Mouse (Mus musculus) spleen, postnatal 10 days (tissue): ENCODE measurements around the gene Fkbp4.
A peak's percentile ranks its signal among the peaks of the same experiment; 100 is the strongest.

Experiments
- DNase-seq, 2 experiments: peaks; one replicate each; pipeline ENCODE4 v3.0.0; 2021 to 2022; ENCODE audit warnings: low spot score in 2 of 2

The Fkbp4 gene

DNA sequence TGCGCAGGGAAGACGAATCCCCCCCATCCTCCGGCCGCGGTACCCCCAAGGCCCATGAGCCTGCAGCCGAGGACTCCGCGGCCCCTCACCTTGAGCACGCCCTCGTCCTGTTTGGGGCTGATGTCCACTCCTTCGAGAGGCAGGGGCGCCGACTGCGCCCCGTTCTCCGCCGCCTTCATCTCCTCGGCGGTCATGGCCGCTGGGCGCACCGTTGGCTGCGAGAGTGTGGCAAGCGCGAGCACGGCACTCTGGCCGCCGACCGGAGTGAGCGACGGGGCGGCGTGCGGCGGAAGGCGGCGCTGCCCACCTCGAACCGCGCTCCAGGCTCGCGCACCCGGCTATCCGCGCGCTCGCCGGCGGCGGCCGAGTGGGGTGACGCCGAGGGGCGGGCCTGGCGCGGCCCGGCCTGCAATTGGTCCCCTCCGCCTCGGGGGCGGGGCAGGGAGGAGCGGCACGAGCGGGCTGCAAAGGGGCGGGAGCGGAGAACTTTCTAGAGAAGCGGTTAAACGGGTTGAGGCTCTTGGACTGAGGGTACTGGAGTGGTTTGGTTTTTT, at the start of gene Fkbp4:
Gene Fkbp4 (minus strand): TSS at position 361 of the 554 bp plus-strand sequence.
- peak; percentile 88 to 95 for DNase-seq

DNA sequence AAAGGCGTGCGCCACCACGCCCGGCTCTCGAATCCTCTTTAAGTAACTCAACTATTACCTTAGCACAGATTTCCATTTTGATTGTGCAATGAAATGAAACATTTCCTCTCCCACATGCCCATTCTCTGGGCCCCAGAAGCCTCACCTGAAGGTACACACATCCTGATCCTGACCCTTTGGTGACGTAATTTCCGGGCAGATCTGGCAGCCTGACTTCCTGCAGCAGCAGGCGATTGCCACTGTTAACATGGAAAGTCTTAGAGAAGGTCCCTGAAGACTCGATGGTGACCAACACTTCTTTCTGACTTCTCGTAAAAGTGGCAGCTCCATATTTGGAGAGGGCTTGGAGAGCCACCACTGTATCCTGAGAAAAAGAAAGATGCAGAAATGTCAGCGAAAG, 49.3 kb upstream of the Fkbp4 start:
- no peak for DNase-seq

DNA sequence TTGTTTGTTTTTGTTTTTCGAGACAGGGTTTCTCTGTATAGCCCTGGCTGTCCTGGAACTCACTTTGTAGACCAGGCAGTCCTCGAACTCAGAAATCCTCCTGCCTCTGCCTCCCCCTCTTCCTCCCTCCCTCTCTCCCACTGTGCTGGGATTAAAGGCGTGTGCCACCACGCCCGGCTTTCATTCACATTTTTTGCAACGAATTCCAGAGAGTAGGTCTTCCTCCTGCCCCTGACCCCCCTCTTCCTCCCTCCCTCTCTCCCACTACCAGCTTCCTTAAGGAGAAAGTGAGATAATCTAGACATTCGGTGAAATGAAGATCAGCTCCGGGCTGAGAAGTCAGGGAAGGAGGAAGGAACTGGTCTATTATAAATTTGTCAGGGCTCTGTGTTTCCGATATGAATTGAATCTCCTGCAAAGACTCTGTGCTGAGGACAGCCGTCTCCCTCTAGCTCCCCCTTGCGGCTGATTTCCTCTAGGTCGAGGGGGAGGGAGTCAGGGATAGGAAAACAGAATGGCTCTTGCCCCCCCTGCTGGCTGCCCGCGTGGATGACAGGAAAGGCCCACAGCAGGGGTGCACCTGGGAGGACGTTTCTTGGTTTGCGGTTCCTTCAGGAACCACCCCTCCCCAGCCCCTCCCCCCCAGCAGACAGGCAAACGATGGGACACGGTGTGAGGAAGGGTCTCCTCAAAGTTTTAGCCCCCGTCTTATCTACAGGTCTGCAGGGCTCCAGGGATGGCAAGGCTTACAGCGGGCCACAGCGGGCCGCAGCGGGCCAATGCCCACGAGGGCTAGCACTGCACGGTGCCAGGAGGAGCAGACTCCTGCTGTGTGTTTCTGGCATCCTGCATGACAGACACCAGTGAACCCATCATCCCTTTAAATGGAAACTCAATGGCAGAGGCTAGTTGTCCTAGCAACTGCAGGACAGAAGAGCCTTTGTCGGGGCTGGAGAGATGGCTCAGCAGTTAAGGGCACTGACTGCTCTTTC, 41.3 kb upstream of the Fkbp4 start:
- peak; percentile 85 to 96 for DNase-seq

DNA sequence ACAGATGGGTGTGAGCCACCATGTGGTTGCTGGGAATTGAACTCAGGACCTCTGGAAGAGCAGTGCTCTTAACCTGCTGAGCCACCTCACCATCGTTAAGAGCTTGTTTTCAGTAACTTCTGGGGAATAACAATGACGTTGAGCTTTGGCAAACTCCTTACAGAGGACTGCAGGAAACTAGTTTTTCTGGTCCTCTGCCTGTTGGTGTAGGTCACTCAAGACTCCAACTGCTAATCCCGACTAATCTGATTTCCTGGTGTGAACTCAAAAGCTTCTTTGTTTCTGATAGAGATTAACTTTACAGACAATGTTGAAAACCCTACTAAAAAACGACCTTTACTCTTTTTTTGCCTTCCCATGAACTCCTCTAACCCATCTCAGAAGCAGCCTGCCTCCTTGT, 39.0 kb upstream of the Fkbp4 start:
- DNase-seq = no peak

DNA sequence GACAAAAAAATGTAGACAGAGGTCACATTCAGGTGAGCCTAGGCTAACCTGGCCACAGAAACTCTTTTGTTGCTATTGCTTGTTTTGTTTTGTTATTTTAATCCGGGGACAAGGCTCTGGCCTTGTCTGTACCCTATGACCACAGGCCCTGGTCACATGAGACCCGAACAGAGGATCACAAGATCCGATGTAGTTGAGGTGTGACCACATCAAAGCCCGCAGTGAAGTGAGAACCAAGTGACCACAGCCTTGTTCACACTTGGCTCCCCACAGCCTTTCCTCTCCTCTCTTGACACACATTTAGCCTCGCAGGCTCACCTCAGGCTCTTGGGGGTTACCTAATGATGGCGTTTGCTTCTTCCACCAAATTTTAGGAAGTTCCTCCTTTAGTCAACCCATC, 35.6 kb upstream of the Fkbp4 start:
- DNase-seq = no peak

DNA sequence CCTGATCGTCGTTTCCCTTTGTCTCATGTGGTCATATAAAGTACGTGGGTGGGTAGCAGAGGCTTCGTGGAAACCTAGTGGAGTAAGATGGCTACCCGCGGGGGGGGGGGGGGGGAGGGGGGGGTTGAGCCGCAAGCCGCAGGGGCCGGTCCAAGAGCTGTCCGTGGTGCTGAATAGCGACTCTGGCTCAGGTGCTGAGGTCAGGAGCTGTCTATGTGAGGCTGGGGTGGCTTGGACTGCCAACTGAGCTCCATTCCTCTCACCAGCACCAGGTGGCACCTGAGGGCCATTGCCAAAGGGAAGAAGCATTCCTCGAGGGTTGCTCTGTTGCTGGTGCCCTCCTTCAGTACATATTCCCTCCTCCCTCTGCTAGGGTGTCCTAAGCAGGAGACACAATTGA, 31.0 kb upstream of the Fkbp4 start:
- peak in 1 of 2 experiments; percentile 70 for DNase-seq

DNA sequence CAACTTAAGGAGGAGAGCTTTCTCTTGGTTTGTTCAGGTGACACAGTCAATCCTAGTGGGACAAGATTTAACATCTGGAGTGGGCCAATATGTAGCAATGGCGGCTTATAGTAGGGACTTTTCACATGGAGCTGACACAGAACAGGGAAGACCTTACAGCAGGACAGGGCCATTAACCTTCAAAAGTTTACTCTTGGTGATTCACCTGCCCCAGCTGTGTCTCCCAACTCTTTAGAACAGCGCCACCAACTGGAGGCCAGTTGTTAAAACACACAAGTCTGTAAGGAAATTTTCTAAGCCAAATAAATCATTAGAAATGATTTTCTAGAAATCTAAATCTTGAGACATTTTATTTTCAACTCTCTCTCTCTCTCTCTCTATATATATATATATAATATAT, 28.8 kb upstream of the Fkbp4 start:
- DNase-seq = peak in 1 of 2 experiments; percentile 49

DNA sequence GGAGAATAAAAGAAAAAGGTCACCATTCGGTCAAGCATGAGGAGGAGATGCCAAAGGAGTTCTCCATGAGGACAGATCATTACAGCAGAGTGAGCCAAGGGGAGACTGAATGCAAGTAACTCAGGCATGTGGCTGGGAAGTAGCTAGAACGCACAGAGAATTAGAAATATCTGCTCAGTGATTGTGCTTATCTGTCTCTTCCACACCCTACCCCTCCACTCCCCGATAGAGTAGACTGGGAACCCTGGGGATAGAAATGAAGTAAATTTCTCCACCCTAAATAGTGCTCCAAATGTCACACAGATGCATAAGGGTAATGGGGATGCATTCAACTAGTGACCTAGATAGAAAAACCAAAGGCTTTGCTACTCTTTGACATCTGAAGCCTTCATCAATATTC, 28.1 kb upstream of the Fkbp4 start:
- no peak for DNase-seq

DNA sequence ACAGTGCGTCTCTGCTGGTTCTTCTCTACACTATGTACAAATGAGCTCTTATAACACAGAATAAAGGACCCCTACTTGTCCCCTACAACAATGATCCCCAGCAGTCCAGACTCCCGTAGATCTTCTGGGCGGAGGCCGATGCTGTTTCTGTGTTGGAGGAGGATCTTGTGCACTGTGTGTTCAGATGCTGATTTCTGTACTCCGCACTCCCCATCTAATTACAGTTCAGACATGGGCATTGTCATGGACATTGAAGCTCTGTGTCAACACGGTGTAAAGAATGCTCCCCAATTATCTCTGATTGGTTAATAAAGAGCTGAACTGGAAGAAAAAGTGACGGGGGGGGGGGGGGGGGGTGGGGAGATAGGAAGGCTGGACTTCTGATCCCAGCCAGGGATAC, 27.6 kb upstream of the Fkbp4 start:
- no peak for DNase-seq

DNA sequence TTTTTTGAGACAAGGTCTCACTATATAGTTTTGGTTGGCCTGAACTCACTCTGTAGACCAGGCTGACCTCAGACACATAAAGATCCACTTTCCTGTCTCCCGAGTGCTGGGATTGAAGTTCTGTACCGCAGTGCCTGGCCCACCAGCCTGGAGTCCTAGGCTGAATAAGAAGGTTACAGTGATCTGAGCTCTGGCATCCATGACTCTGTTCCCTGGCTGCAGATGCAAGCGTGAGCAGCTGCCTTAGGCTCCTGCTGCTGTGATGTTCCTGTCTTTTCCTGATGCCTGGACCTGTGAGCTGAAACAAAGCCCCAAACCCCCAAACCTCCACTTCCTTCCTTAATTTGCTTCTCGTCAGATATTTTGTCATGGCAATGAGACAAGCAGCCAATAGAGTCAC, 26.5 kb upstream of the Fkbp4 start:
- no peak for DNase-seq

DNA sequence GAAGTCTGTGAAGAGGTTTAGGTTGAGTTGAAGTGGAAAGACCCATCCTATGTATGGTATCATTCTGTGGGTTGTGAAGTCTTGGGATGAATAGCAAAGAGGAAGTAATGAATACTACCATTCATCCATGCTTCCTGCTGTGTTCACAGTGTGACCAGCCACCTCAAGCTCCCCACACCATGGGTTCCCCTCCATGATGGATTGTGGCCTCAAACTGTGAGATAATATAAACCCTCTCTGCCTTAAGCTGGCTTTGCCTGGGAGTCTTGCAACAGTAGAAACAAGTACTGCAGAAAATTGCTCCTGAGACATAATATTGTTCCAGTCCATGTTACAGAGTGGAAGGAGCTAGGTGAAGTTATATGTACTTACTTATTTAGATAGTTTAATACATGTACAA, 23.1 kb upstream of the Fkbp4 start:
- no peak for DNase-seq

DNA sequence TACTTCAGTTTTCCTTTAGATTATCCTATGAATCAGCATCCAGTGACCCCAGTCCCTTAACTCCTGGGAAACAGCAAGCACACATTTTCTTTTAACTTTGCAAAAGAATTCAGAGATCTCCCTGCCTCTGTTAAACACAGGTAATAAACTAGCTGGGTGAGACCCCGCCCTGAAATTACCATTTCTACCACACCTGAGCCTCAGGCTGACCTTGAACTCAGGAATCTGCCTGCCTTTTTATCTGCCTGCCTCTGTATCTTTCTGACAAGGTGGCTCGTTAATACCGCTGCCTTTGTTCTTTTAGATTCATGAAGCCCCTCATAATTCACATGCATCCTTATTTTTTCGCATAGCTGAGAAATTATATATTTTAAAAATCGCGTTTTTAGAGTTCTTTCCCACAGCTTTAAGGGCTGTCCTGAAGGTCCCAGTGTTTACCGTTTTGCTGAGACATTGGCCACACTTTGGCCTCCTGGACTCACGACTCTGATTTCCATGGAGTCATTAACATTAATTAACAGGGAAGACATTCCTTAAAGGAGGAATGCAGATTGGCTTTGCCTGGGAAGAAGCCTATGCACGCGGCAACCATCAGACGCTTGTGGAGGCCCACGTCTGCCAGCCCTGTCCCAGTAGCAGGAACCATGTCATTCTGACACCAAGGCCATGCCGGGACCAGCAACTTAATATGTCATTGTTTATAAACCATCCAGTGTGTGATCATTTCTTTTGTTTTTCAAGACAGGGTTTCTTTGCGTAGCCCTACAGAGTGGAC, 22.4 kb upstream of the Fkbp4 start:
- DNase-seq = no peak

DNA sequence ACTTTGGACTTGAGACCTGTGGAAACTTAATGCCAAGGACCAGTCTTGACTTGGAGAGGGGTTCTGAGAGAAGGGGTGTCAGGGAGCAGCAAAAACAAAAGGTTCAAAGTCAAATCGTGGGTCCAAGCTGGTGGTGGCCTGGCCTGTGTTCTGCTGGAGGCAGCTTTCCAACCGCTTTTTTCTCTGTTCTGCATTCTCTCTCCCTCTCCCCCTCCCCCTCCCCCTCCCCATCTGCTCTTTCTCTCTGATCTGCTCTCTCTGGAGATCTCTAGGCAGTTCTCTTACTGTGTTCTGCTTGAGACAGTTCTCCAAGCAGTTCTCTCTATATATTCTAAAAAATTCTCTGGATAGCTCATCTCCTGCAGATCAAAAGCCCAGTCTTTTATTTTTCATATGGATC, 21.8 kb upstream of the Fkbp4 start:
- no peak for DNase-seq

DNA sequence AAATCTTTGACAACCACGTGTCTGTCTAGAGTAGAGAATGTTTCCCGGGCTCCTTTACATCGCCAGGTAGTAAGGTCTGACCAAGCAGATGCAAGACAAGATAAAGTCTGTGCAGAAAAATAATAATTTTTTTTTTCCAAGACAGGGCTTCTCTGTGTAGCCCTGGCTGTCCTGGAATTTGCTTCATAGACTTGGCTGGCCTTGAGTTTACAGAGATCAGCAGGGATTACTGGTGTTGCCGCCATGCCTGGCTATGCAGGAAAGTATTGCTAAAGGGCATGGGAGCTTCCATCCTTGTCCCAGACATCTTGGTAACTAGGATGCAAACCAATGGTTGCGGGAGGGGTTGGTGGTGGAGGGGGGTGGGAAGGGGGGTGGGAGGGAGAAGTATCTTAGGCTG, 18.7 kb upstream of the Fkbp4 start:
- DNase-seq = no peak

DNA sequence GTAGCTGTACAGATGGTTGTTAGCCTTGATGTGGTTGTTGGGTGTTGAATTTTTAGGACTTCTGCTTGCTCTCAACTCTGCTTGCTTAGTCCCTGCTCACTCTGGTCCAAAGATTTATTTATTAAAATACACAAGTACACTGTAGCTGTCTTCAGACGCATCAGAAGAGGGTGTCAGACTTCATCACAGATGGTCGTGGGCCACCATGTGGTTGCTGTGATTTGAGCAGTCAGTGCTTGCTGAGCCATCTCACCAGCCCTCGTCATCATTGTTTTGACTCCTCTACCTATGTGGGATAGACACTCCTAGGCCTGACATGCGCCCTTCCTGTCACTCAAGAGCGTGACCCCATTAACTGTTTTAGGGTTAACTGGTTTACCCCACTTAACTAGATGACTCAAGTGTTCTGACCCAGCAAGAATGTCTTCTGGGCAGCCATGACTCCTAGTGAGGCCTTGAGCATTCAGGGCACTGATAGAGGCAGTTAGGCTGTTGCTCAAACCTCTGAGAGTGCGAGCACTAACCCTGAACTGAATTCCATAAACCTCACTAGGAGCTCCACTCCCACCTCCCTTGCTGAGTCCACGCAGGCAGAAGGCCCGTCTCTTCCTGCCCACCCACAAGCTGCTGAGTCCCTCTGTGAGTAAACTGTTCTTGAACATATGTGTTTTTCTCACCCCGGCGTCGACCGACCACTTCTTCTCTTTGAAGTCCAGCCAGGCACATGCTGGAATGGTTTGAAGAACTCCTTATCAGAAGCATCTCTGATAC, 17.5 kb upstream of the Fkbp4 start:
- DNase-seq = no peak

DNA sequence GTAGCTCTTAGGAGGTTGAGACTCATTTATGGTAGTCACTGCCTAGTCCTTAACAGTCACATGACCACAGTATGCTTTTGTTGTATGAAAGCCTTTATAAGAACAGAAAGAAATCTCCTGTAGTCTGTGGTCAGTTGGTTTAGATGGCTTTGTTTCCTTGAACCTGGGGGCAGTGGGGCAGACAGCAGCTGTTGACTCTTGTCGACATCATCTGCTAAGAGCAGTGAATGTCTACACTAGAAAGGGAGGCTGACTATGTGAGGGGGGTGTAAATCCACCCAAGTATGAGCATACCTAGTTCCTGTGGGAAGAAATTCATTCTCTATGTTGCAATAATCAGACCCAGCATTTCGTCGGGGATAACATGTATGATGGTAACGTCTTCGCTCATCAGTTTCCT, 8.6 kb upstream of the Fkbp4 start:
- no peak for DNase-seq

DNA sequence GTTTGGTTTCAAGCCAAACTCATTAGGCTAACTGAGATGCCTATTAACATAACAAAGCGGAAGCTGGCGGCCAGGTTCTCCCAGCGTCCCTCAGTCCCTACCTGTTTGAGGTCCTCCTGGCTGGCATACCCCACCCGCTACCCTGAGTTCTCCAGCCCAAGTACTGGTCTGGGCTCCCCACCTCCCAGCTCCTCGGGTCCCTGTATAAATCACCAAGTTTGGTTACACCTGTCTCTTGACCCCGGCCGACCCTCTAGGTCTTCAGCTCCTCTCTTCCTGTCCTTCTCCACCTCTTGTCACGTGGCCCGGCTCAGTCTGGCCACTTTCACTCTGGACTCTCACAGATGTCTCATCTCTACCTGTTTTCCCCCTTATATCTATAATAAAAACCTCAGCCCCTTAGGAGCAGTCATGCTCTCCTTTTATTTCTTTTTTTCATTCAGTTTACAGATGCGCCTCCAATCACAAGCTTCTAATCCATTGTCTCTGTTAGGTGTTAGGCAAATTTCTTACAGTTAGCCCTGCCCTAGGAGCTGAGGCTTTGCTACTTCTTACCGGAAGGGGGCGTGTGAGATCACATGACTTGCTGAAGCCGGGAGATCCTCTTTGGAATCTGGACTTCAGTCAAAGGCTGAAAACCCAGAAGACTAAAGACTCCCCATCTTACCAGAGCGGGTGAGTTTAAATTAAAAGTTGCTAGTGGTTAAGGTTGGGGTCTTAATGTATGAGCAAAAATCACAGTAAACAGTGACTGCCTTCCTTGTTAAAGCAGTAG, 7.5 kb upstream of the Fkbp4 start:
- DNase-seq = peak in 1 of 2 experiments; percentile 39

DNA sequence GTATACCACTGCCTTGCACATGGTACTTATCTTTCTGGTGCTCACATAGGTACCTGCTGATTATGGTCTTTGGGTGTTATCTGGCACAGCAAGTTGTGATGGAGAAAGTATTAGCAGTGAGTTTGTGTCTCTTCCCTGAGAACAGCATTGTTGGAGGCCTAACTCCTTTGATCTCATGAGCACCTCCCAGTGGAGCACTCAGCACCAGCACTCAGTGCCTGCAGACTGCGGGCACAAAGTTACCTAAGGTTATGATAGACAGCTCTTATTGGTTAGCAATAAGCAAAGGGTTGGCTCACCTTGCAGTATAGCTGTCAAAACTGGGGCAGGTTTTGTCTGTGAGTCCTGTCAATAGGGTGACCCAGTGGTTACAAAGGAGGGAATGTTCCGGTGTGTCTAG, 1.8 kb upstream of the Fkbp4 start:
- no peak for DNase-seq

DNA sequence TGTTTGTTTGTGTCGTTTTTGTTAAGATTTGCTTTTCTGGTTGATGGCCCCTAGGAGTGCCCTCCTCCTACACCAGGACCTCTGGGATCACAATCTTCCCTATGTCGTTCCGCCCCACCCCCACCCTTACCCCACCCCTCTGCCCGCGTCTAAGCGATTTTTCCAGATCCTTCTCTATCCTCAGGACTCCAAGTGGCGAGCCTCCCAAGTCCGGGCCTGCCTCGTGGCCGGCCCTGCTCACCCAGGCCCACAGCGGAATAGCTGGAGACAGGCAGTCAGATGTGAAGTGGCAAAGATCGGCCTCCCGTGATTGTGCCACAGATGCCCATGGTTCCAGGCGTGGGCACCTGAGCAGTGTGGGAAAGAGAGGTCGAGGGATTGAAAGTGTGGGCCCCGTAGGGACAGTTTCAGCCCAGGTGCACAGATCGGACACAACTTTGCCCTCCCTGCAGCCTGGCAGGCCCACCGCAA, 429 bp upstream of the Fkbp4 start:
- no peak for DNase-seq

DNA sequence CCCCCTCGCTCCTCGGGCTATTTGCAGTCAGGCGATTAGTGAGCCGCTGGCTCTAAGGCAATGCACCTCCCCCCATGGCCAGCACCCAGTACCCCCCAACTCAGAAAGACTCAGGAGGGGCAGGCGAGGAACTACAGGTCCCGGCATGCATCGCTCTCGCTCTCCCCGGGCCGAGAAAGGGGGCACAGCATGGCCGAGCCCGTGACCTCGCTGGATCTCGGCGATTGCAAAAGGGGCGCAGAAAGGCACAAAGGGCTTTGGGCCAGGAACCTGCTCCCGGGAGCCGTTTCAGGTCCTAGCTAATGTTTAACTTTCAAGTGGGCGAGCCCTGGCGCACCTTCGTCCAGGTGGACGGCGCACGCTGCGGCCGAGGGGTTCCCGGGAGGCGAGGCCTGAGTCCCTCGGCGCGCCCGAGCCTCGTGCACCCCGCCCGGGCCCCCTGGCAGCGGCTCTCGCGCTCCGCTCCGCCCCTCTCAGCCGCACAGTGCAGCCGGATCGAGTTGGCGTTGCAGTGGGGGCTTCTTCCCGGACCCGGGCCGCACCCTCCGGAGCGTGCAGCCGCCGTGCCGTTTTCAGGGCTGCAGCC, 653 bp downstream of the Fkbp4 start:
- peak; percentile 63 to 72 for DNase-seq
